Mouse (Mus musculus) hindbrain, embryonic 14.5 days (tissue): Measurements from ENCODE around the gene Gpr39. TPM values are rescaled to one million over a fixed set of nuclear protein-coding genes. Genes with fewer than 3 reads are reported as not detected.
A peak's percentile ranks its signal among the peaks of the same experiment; 100 is the strongest.

ENCODE experiments used
- ATAC-seq: fragments of 200-750 bp; cut with Nextera tagmentation; 2 replicates; pipeline ENCODE4 v1.8.0; 2017; ENCODE audit warnings: moderate number of reproducible peaks, mild to moderate bottlenecking, moderate TSS enrichment, moderate library complexity; ENCODE audit not compliant: low FRiP score
- DNase-seq: peaks from one replicate; pipeline ENCODE4 v3.0.0-alpha.2; 2015; ENCODE audit warnings: low spot score
- H3K27ac ChIP-seq: fragments of 300-500 bp; sonication (generic); 2 replicates; pipeline ENCODE4 v1.5.1; 2014; ENCODE audit warnings: mild to moderate bottlenecking, moderate library complexity
- H3K27me3 ChIP-seq: fragments of 300-500 bp; sonication (generic); 2 replicates; pipeline ENCODE4 v1.6.1; 2014; ENCODE audit warnings: mild to moderate bottlenecking, low read length, mixed read lengths; ENCODE audit not compliant: control insufficient read depth, insufficient read depth
- H3K36me3 ChIP-seq: fragments of 300-500 bp; sonication (generic); replicated peaks from 2 replicates; pipeline ENCODE4 v1.6.1; 2014; ENCODE audit not compliant: control insufficient read depth, insufficient read depth
- H3K4me1 ChIP-seq: fragments of 300-500 bp; sonication (generic); replicated peaks from 2 replicates; pipeline ENCODE4 v1.6.1; 2014; ENCODE audit warnings: antibody characterized with exemption, low read length, mixed read lengths; ENCODE audit not compliant: control insufficient read depth, insufficient read depth
- H3K4me2 ChIP-seq: fragments of 300-500 bp; sonication (generic); replicated peaks from 2 replicates; pipeline ENCODE4 v1.6.1; 2014; ENCODE audit warnings: mild to moderate bottlenecking, moderate library complexity
- H3K4me3 ChIP-seq: fragments of 300-500 bp; sonication (generic); replicated peaks from 2 replicates; pipeline ENCODE4 v1.5.1; 2014; ENCODE audit warnings: mild to moderate bottlenecking, low read length
- H3K9ac ChIP-seq: fragments of 300-500 bp; sonication (generic); 2 replicates; pipeline ENCODE4 v1.6.1; 2014
- H3K9me3 ChIP-seq: fragments of 300-500 bp; sonication (generic); 2 replicates; pipeline ENCODE4 v1.6.1; 2016; ENCODE audit warnings: low read length; ENCODE audit not compliant: control insufficient read depth
- WGBS: fragments of 180-500 bp; shearing (Covaris S2); extraction: QIAGEN DNeasy Blood & Tissue Kit; methylation state at CpG from one replicate; pipeline ENCODE4 v1.1.7; 2014; 5-methylcytosine and 5-hydroxymethylcytosine counted together
- polyA plus RNA-seq: library from polyadenylated mRNA; unstranded; fragments of >200 nt; fragmentation: Nextera tagmentation; extraction: Ambion mirVana; gene quantifications from 2 replicates; pipeline ENCODE4 v1.2.1, GENCODE M21; 2014

The Gpr39 gene
- polyA plus RNA-seq, 1 experiment from 2014 or later = not detected

DNA sequence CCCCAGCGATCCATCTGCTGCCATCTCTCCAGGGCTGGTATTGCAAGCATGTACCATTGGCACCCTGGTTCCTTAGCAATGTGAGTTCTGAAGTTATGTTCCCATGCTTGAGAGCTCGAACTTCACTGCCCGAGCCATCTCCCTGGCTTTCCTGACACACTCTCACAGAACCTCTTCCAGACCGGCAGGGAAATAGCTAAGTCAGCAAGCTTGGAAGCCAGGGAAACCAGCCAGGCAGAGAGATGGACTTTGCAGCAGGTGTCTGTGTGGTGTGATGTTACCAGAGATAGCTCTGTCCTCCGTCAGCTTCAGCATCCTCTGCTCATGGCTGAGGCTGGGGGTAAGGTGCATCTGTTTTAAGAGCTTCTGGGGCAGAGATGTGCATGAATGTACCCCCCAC lies 41.1 kb downstream of the Gpr39 start:
- no peak overlapping the region for H3K9ac ChIP-seq
- no peak overlapping the region for H3K4me2 ChIP-seq
- no peaks in the 10 kb centered on the region for H3K36me3 ChIP-seq
- 85% methylated on average over 5 of the region's 5 CpGs for WGBS
- H3K9me3 ChIP-seq = no peaks in the 10 kb centered on the region
- ATAC-seq = no peak
- no peak overlapping the region for H3K4me3 ChIP-seq
- H3K27me3 ChIP-seq = no peaks in the 10 kb centered on the region
- no peak overlapping the region for H3K27ac ChIP-seq
- no peak for DNase-seq
- no peaks in the 10 kb centered on the region for H3K4me1 ChIP-seq

DNA sequence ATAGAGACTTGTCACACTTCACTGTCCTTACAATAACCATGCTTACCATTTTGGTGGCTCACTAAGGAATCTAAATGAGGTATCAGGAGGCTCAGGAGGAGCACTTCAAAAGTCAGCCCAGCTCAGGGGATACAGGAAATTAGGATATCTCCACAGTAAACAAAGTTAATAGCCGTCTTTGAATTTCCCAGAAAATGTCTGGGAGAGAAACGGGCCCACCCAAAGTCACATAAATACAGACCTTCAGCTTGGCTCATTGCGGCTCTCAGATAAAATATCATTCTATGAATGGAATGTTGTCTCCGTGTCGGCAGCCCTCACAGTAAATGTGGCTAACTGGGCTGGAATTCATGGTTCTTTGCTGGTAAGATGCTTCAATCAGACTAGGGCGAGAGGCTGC lies 42.3 kb downstream of the Gpr39 start:
- no peaks in the 10 kb centered on the region for H3K9me3 ChIP-seq
- no peaks in the 10 kb centered on the region for H3K27me3 ChIP-seq
- ATAC-seq (no peak), DNase-seq (no peak)
- no peak overlapping the region for H3K9ac ChIP-seq
- WGBS = 86% methylated on average over 6 of the region's 6 CpGs
- H3K4me1 ChIP-seq = no peaks in the 10 kb centered on the region
- no peak overlapping the region for H3K27ac ChIP-seq
- no peak overlapping the region for H3K4me2 ChIP-seq
- no peak overlapping the region for H3K4me3 ChIP-seq
- H3K36me3 ChIP-seq = no peaks in the 10 kb centered on the region

DNA sequence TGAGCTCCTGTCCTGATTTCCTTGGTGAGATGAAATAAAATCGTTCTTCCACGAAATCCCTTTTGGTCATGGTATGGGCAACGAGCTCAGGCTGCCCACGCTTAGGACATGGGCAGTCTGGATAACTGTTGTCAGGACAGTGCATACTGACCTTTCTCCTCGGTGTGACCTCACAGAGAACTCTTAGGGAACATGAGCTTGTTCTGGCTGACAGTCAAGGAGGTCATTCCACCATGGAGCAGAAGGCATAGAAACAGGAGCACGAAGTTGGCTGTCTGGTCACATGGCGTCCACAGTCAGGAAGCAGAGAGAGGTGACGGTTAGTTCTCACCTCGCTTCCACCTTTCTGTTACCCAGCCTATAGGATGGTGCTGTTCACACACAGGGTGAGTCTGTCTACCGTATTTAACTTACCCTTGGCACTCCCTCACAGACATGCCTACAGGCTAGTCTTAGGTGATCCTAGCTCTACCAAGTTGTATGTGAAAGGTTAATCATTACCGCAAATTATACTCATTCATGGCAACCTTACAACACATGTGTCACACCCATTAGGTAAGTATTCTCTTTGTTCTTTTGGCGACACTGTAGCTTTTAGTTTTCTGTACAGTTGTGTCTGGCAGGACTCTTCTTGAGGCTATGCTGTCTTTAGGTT lies 44.4 kb downstream of the Gpr39 start:
- Histone ChIP-seq H3K4me3 (no peak overlapping the region), H3K4me2 (no peak overlapping the region), H3K9ac (no peak overlapping the region), H3K4me1 (no peaks in the 10 kb centered on the region), H3K36me3 (no peaks in the 10 kb centered on the region), H3K27me3 (no peaks in the 10 kb centered on the region), H3K9me3 (no peaks in the 10 kb centered on the region), H3K27ac (no peak overlapping the region)
- 94% methylated on average over 12 of the region's 12 CpGs for WGBS
- ATAC-seq (no peak), DNase-seq (no peak)

DNA sequence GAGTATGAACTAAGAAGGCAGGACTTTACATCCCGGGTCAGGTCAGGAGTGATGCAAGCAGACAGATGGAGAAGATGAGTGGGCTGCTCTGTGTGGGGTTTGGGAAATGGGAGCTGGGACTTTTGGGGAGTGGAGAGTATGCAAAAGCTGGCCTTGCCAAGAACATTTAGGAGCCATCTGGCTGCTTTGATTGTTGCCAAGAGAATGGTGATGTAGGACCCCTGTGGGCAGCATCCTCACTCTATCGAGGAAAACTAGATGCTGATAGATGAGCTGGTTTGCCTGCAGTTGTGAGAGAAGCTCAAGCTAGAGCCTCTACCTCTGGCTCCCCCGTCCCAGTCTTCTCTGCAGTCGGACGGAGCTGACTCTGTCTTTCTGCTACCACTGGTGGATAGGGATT lies 47.5 kb downstream of the Gpr39 start:
- no peak overlapping the region for H3K4me3 ChIP-seq
- ATAC-seq (peak; percentile 50; the same call in 1 of the 2 replicates), DNase-seq (peak; percentile 65)
- H3K27ac ChIP-seq = no peak overlapping the region
- no peaks in the 10 kb centered on the region for H3K4me1 ChIP-seq
- 77% methylated on average over 5 of the region's 5 CpGs for WGBS
- H3K27me3 ChIP-seq = no peaks in the 10 kb centered on the region
- no peaks in the 10 kb centered on the region for H3K9me3 ChIP-seq
- no peak overlapping the region for H3K4me2 ChIP-seq
- H3K36me3 ChIP-seq = no peaks in the 10 kb centered on the region
- no peak overlapping the region for H3K9ac ChIP-seq

DNA sequence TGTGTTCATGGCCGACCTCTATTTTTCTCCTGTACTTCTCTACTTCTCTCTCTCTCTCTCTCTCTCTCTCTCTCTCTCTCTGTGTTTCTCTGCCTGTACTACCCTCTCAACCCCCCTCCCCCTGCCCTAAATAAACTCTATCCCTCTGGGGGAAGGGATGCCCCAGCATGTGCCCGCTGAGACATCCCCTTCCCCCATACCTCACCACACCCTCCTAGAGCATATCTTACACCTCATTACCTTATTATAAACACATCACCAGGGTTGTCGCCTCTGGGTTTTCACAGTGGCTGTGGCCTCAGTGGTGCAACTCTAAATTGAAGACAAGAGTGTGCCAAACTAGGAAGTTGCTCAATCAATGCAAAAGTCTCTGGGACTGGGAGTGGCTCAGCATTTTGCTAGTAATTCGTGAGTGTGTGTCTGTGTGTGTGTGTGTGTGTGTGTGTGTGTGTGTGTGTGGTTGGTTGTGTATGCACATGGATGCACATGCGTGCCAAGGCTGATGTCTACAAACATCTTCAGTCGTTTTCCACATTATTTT lies 52.3 kb downstream of the Gpr39 start:
- DNase-seq (no peak), ATAC-seq (no peak)
- no peak overlapping the region for H3K9ac ChIP-seq
- no peaks in the 10 kb centered on the region for H3K27me3 ChIP-seq
- H3K36me3 ChIP-seq = no peaks in the 10 kb centered on the region
- no peak overlapping the region for H3K27ac ChIP-seq
- WGBS = 60% methylated on average over 6 of the region's 6 CpGs
- H3K4me3 ChIP-seq = no peak overlapping the region
- no peaks in the 10 kb centered on the region for H3K9me3 ChIP-seq
- H3K4me1 ChIP-seq = peaks cover 4% of the 10 kb centered on the region; the same call in 1 of the 2 replicates
- no peak overlapping the region for H3K4me2 ChIP-seq

DNA sequence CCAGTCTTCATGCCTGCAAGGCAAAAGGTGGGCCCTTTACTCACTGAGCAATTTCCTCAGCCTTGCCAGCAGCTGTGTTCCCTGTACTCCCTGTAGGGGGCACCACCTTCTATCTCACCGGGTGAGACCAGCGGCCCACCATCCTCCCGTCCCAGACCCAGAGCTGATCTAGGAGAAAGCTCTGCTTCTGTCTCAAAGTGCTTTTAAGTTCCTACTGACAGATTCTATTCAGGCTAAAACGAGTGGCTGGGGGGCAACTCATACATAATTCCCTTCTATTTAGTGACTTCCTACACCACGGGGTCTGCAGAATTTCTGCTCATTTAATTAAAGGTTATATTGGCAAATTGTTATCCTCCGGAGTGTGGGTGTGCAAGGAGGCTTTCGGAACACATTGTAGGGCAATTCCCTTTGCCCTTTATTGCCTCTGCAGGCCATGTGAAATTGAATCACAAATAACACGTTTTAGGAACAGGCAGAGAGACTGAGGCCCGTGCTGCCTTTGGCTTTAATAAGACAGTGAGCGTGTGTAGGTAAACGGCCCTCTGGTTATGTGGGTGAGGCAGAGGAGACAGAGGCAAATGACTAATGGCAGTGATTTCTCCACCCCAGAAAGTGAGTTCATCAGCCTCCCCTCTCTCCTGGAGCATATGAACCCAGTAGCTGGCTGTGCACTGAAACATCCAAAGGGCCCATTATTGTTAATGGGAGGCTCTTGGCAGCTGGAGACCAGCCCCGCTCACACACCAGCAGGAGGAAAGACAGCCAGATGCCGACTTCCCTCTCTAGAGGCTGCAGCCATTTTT lies 53.1 kb downstream of the Gpr39 start:
- no peak overlapping the region for H3K4me2 ChIP-seq
- no peak overlapping the region for H3K9ac ChIP-seq
- no peak overlapping the region for H3K4me3 ChIP-seq
- H3K4me1 ChIP-seq = peaks cover 4% of the 10 kb centered on the region; the same call in 1 of the 2 replicates
- ATAC-seq (no peak; the same call in 1 of the 2 replicates), DNase-seq (peak; percentile 37)
- WGBS = 38% methylated on average over 13 of the region's 13 CpGs
- H3K36me3 ChIP-seq = no peaks in the 10 kb centered on the region
- no peaks in the 10 kb centered on the region for H3K27me3 ChIP-seq
- H3K27ac ChIP-seq = no peak overlapping the region
- no peaks in the 10 kb centered on the region for H3K9me3 ChIP-seq

DNA sequence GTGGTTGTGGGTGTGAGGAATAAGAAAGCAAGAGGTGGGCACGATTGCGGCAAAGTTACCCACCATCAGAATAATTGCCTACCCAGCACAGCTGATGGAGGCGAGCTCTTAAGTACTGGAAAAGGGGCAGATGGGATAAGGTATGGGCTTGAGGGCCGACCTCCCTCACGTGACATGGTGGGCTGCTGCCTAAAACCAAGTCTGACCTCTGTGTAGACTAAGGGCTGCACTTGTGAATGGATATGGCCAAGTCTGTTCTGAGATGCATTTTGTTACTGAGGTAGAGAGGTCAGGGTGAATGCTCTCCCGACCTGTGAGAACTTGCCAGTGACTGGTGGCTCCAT lies 53.7 kb downstream of the Gpr39 start:
- Histone ChIP-seq H3K4me1 (peaks cover 4% of the 10 kb centered on the region; the same call in 1 of the 2 replicates), H3K9me3 (no peaks in the 10 kb centered on the region), H3K27ac (no peak overlapping the region), H3K4me2 (no peak overlapping the region), H3K27me3 (no peaks in the 10 kb centered on the region), H3K4me3 (no peak overlapping the region), H3K9ac (no peak overlapping the region), H3K36me3 (no peaks in the 10 kb centered on the region)
- WGBS = 87% methylated on average over 6 of the region's 6 CpGs
- DNase-seq = no peak
- no peak for ATAC-seq

DNA sequence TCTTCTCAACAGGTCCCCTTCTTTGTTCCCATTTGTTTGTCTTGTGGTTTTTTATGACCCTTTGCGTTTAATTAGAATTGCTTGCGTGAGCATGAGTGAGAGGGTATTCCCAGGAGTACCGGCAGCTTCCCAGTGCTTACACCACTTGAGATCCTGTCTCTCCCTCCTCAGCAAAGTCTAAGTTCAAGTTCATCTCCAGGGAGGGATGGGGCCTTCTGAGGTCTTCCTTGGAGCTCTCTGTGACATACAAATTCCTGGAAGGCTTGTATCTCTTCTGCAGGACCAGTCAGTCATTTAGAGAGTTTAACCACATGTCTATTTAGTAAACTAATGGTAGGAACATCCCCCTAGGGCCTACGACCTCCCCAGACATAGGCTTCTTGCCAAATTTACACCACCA lies 55.1 kb downstream of the Gpr39 start:
- no peak for ATAC-seq
- H3K4me3 ChIP-seq = no peak overlapping the region

DNA sequence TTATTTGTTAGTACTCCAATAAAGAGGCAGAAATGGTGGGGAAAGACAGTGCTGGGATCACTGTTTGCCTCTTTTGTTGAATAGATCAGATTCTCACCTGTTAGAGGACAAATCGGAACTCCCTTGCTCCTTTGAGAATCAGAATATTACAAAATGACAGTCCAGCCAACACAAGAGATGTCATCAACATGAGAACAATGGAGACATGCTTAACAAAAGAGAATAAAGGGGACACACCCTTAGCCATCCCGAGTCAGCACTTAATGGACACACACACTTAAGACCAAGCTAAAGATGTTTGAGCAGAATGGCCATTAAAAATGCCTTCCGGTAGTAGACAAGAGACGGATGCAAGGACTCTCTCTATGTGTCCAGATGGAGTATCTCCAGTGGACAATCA lies 68.0 kb downstream of the Gpr39 start:
- Histone ChIP-seq H3K9me3 (no peaks in the 10 kb centered on the region), H3K4me2 (no peak overlapping the region), H3K9ac (no peak overlapping the region), H3K4me1 (no peaks in the 10 kb centered on the region), H3K36me3 (no peaks in the 10 kb centered on the region), H3K27me3 (no peaks in the 10 kb centered on the region), H3K4me3 (no peak overlapping the region), H3K27ac (no peak overlapping the region)
- ATAC-seq = no peak
- no peak for DNase-seq
- WGBS = 87% methylated on average over 4 of the region's 4 CpGs

More for the DNA sequence above, 55.1 kb downstream of the Gpr39 start:
- Histone ChIP-seq H3K9ac (no peak overlapping the region), H3K27me3 (no peaks in the 10 kb centered on the region), H3K4me2 (no peak overlapping the region), H3K36me3 (no peaks in the 10 kb centered on the region), H3K27ac (no peak overlapping the region), H3K9me3 (no peaks in the 10 kb centered on the region), H3K4me1 (peaks cover 4% of the 10 kb centered on the region; the same call in 1 of the 2 replicates)
- WGBS = 73% methylated on average over 4 of the region's 4 CpGs
- DNase-seq = no peak
